Mouse (Mus musculus): Measurements from ENCODE around the gene Iqce. TPM values are rescaled to one million over a fixed set of nuclear protein-coding genes. Genes with fewer than 3 reads are reported as not detected.

Gene Iqce
- polyA plus RNA-seq, 1 experiment, result not detected

- H3K4me1 ChIP-seq (ENCODE audit: control insufficient read depth, insufficient read depth, low read length), result peaks cover 54% of the 10 kb centered on the region
- peak overlapping the region; percentile 97 for H3K27ac ChIP-seq (ENCODE audit: insufficient read depth, low read depth, low read length)
- no peak; the same call in 1 of the 2 replicates for TF ChIP-seq POLR2A (IDR thresholded peaks at IDR 0.05; ENCODE audit: insufficient read depth, low read depth, low read length)
- TF ChIP-seq CTCF (IDR thresholded peaks at IDR 0.05; ENCODE audit: insufficient read depth, low read depth, low read length), result no peak
- WGBS, result 11% methylated on average over 13 of the region's 13 CpGs
- H3K4me3 ChIP-seq (ENCODE audit: insufficient read depth, low read depth, low read length), result peak overlapping the region; percentile 96
Observed at GRCm38 (mm10) chr5:140647031-140647760, 55.0 kb downstream of the Iqce start.

GRCm38 (mm10) chr5:140646171-140646570, 56.0 kb downstream of the Iqce start:
- Histone ChIP-seq H3K4me1 (ENCODE audit: control insufficient read depth, insufficient read depth, low read length) (peaks cover 64% of the 10 kb centered on the region), H3K27ac (ENCODE audit: insufficient read depth, low read depth, low read length) (peak overlapping the region; percentile 97), H3K4me3 (ENCODE audit: insufficient read depth, low read depth, low read length) (peak overlapping the region; percentile 96)
- TF ChIP-seq POLR2A (IDR thresholded peaks at IDR 0.05; ENCODE audit: insufficient read depth, low read depth, low read length), result no peak
- TF ChIP-seq CTCF (IDR thresholded peaks at IDR 0.05; ENCODE audit: insufficient read depth, low read depth, low read length), result no peak
- WGBS, result 22% methylated on average over 6 of the region's 6 CpGs

- Histone ChIP-seq H3K4me3 (ENCODE audit: insufficient read depth, low read depth, low read length) (peak overlapping the region; percentile 18), H3K4me1 (ENCODE audit: control insufficient read depth, insufficient read depth, low read length) (peaks cover 71% of the 10 kb centered on the region), H3K27ac (ENCODE audit: insufficient read depth, low read depth, low read length) (peak overlapping the region; percentile 43; the same call in 1 of the 2 replicates)
- no peak for TF ChIP-seq CTCF (IDR thresholded peaks at IDR 0.05; ENCODE audit: insufficient read depth, low read depth, low read length)
- TF ChIP-seq POLR2A (IDR thresholded peaks at IDR 0.05; ENCODE audit: insufficient read depth, low read depth, low read length), result no peak
- WGBS, result 41% methylated on average over 4 of the region's 4 CpGs
Observed at GRCm38 (mm10) chr5:140645454-140645853, 56.7 kb downstream of the Iqce start.

DNA sequence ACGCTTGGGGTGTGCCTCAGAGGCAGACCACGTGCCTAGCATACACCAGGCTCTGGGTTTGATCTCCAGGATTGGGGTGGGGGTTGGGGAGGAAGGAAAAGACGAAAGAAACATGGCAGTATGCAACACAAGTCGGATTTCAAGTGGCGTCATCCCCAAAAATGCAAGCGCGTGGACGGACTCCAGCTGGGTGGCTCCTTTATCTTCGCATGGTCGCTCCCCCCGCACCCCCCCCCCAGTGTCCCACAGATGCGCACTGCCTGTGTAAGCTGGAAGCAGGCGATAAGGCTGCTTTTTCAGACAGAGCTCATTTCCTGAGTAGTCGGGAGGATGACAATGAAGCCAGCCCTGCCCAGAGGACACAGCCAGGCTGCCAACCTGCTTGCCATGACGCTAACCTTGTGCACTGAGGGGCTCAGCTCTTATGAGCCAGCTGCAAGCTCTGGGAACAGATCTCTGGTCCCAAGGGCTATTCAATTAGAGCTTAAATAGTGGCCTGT, 57.4 kb downstream of the Iqce start:
- WGBS, result 28% methylated on average over 15 of the region's 15 CpGs
- Histone ChIP-seq H3K4me3 (ENCODE audit: insufficient read depth, low read depth, low read length) (peak overlapping the region; percentile 18), H3K4me1 (ENCODE audit: control insufficient read depth, insufficient read depth, low read length) (peaks cover 73% of the 10 kb centered on the region), H3K27ac (ENCODE audit: insufficient read depth, low read depth, low read length) (peak overlapping the region; percentile 43)
- no peak for TF ChIP-seq CTCF (IDR thresholded peaks at IDR 0.05; ENCODE audit: insufficient read depth, low read depth, low read length)
- no peak for TF ChIP-seq POLR2A (IDR thresholded peaks at IDR 0.05; ENCODE audit: insufficient read depth, low read depth, low read length)

- H3K4me3 ChIP-seq (ENCODE audit: insufficient read depth, low read depth, low read length), result no peak overlapping the region
- H3K27ac ChIP-seq (ENCODE audit: insufficient read depth, low read depth, low read length), result no peak overlapping the region
- WGBS, result 77% methylated on average over 6 of the region's 6 CpGs
- TF ChIP-seq CTCF (IDR thresholded peaks at IDR 0.05; ENCODE audit: insufficient read depth, low read depth, low read length) (no peak), POLR2A (IDR thresholded peaks at IDR 0.05; ENCODE audit: insufficient read depth, low read depth, low read length) (no peak)
- peaks cover 73% of the 10 kb centered on the region for H3K4me1 ChIP-seq (ENCODE audit: control insufficient read depth, insufficient read depth, low read length)
Observed at GRCm38 (mm10) chr5:140644263-140644662, 57.9 kb downstream of the Iqce start.

GRCm38 (mm10) chr5:140642076-140642475, 60.1 kb downstream of the Iqce start:
- TF ChIP-seq POLR2A (IDR thresholded peaks at IDR 0.05; ENCODE audit: insufficient read depth, low read depth, low read length), result no peak
- TF ChIP-seq CTCF (IDR thresholded peaks at IDR 0.05; ENCODE audit: insufficient read depth, low read depth, low read length), result no peak
- Histone ChIP-seq H3K4me3 (ENCODE audit: insufficient read depth, low read depth, low read length) (no peak overlapping the region), H3K27ac (ENCODE audit: insufficient read depth, low read depth, low read length) (no peak overlapping the region), H3K4me1 (ENCODE audit: control insufficient read depth, insufficient read depth, low read length) (peaks cover 75% of the 10 kb centered on the region)
- 19% methylated on average over 3 of the region's 3 CpGs for WGBS

DNA sequence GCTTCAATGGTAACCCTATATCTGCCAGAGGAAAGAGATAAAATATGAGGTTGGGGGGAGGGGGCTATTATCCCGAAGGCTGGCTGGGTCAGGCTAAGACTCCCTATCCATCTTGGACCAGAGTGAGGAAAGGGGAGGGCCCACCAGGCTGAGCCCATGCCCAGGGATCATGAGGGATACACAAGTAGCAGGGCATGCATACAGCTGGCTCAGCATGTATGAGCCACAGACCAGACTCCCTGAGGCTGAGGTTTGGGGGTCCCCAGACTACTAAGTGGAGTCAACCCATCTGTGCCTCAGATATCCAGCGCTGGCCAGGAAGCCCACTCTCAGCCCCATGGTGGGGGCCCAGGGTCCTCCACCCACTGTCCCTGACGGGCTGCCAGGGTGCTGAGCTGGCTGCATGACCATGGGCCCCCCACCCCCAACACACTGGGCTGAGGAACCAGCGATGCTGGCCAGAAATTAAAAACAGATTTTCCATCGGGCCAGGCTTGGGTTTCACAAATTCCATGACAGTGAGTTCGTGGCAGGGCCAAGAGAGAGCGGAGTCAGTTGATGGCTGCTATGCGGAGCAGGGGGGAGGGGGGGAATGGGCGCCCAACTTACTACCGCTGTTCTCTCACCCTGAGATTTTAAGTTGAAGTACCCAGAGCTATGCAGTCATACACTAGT, 60.8 kb downstream of the Iqce start:
- 31% methylated on average over 10 of the region's 10 CpGs for WGBS
- H3K4me1 ChIP-seq (ENCODE audit: control insufficient read depth, insufficient read depth, low read length), result peaks cover 79% of the 10 kb centered on the region
- H3K27ac ChIP-seq (ENCODE audit: insufficient read depth, low read depth, low read length), result no peak overlapping the region
- no peak overlapping the region for H3K4me3 ChIP-seq (ENCODE audit: insufficient read depth, low read depth, low read length)
- TF ChIP-seq POLR2A (IDR thresholded peaks at IDR 0.05; ENCODE audit: insufficient read depth, low read depth, low read length), result no peak
- TF ChIP-seq CTCF (IDR thresholded peaks at IDR 0.05; ENCODE audit: insufficient read depth, low read depth, low read length), result no peak

DNA sequence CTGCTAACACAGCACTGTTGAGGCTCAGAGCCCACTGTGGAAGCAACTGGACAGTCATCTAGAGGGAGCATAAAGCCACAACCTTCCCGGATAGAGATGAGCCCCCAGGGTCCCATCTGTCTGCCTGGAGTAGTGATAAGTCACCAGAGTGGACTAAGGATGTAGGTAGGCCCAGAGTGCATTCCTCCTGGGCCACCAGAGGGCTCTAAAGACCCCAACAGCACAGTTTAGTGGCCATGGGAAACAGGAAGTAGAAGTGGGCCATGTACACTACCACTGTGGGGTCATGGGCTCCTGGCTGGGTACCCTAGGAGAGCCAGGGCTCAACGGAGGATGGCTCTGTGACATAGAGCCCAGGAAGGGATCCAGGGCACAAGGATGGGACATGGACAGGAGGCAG, 61.4 kb downstream of the Iqce start:
- H3K4me1 ChIP-seq (ENCODE audit: control insufficient read depth, insufficient read depth, low read length), result peaks cover 76% of the 10 kb centered on the region
- 57% methylated on average over 2 of the region's 2 CpGs for WGBS
- H3K27ac ChIP-seq (ENCODE audit: insufficient read depth, low read depth, low read length), result no peak overlapping the region
- no peak overlapping the region for H3K4me3 ChIP-seq (ENCODE audit: insufficient read depth, low read depth, low read length)
- TF ChIP-seq CTCF (IDR thresholded peaks at IDR 0.05; ENCODE audit: insufficient read depth, low read depth, low read length) (no peak), POLR2A (IDR thresholded peaks at IDR 0.05; ENCODE audit: insufficient read depth, low read depth, low read length) (no peak)

DNA sequence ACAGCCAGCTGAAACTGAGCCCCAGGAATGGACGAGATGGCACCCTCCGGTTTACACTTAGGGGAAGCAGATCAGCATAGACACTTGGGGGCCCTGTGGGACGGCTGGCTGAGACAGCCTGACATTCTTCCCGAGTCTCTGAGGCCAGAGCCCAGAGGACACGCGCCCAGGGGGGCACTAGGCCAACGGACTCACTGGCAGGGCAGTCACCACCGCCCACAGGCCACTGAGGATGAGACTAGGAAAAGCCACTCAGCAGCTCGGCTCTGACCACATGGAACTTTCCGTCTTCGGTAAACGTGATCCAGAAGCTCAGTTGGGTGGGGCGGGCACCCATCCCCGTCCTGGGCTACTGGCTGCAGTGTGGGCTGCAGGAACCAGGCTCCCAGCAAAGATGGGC, 62.3 kb downstream of the Iqce start:
- H3K4me3 ChIP-seq (ENCODE audit: insufficient read depth, low read depth, low read length), result no peak overlapping the region
- WGBS, result 47% methylated on average over 14 of the region's 14 CpGs
- H3K4me1 ChIP-seq (ENCODE audit: control insufficient read depth, insufficient read depth, low read length), result peaks cover 76% of the 10 kb centered on the region
- TF ChIP-seq CTCF (IDR thresholded peaks at IDR 0.05; ENCODE audit: insufficient read depth, low read depth, low read length) (no peak), POLR2A (IDR thresholded peaks at IDR 0.05; ENCODE audit: insufficient read depth, low read depth, low read length) (no peak)
- H3K27ac ChIP-seq (ENCODE audit: insufficient read depth, low read depth, low read length), result no peak overlapping the region
